Mouse (Mus musculus) MN1 (cell line): ENCODE measurements around the gene Mcts2.

Experiments
- DNase-seq: peaks from one replicate; pipeline ENCODE4 v3.0.0-alpha.2; 2016; ENCODE audit warnings: low spot score

The Mcts2 gene

GRCm38 (mm10) chr2:152686399-152686798 lies 436 bp upstream of the Mcts2 start:
- no peak for DNase-seq

GRCm38 (mm10) chr2:152691564-152692217 lies 4.9 kb downstream of the Mcts2 start:
- DNase-seq, result peak; percentile 73

- DNase-seq, result peak; percentile 82
Measured at GRCm38 (mm10) chr2:152693233-152693632, 6.4 kb downstream of the Mcts2 start.

GRCm38 (mm10) chr2:152693735-152694134 lies 6.9 kb downstream of the Mcts2 start:
- DNase-seq, result no peak

GRCm38 (mm10) chr2:152694708-152695107 lies 7.9 kb downstream of the Mcts2 start:
- DNase-seq, result no peak

GRCm38 (mm10) chr2:152696016-152696415 lies 9.2 kb downstream of the Mcts2 start:
- peak; percentile 80 for DNase-seq

GRCm38 (mm10) chr2:152696476-152697164 lies 9.8 kb downstream of the Mcts2 start:
- peak; percentile 95 for DNase-seq

- no peak for DNase-seq
Measured at GRCm38 (mm10) chr2:152700138-152700537, 13.3 kb downstream of the Mcts2 start.

GRCm38 (mm10) chr2:152700725-152701124 lies 13.9 kb downstream of the Mcts2 start:
- peak; percentile 32 for DNase-seq

GRCm38 (mm10) chr2:152703596-152704255 lies 16.9 kb downstream of the Mcts2 start:
- DNase-seq, result no peak

- DNase-seq, result no peak
Measured at GRCm38 (mm10) chr2:152704256-152704605, 17.4 kb downstream of the Mcts2 start.

GRCm38 (mm10) chr2:152704811-152705370 lies 18.1 kb downstream of the Mcts2 start:
- no peak for DNase-seq

GRCm38 (mm10) chr2:152705993-152706571 lies 19.2 kb downstream of the Mcts2 start:
- peak; percentile 83 for DNase-seq

GRCm38 (mm10) chr2:152707186-152707585 lies 20.4 kb downstream of the Mcts2 start:
- DNase-seq, result no peak

GRCm38 (mm10) chr2:152707627-152708026 lies 20.8 kb downstream of the Mcts2 start:
- no peak for DNase-seq

- no peak for DNase-seq
Measured at GRCm38 (mm10) chr2:152709066-152709465, 22.2 kb downstream of the Mcts2 start.

GRCm38 (mm10) chr2:152716241-152716772 lies 29.5 kb downstream of the Mcts2 start:
- DNase-seq, result peak; percentile 44

GRCm38 (mm10) chr2:152717652-152718051 lies 30.8 kb downstream of the Mcts2 start:
- DNase-seq, result no peak

- DNase-seq, result no peak
Measured at GRCm38 (mm10) chr2:152718076-152718475, 31.2 kb downstream of the Mcts2 start.

GRCm38 (mm10) chr2:152723651-152724331 lies 37.0 kb downstream of the Mcts2 start:
- no peak for DNase-seq

- DNase-seq, result no peak
Measured at GRCm38 (mm10) chr2:152724332-152724723, 37.5 kb downstream of the Mcts2 start.
